Mouse (Mus musculus) c-Kit-positive CD71-negative TER-119-negative erythroid progenitor cells, embryonic 14.5 days (primary cell): ENCODE measurements around the gene Zfp972.
A peak's percentile ranks its signal among the peaks of the same experiment; 100 is the strongest.
"Not testable (repeated sequence)": the region's sequence is repeated elsewhere in the genome, so short reads cannot be mapped to it uniquely, and the experiment has no call there.

Experiments
- DNase-seq: peaks from one replicate; pipeline ENCODE4 v3.0.0-alpha.2; 2013; ENCODE audit warnings: low read depth

Zfp972 gene

GRCm38 (mm10) chr2:177925563-177926103 is at the start of gene Zfp972:
Gene Zfp972, minus strand, starts transcription at chr2:177925613.
- not testable (repeated sequence) for DNase-seq

GRCm38 (mm10) chr2:177974814-177975213 is 49.4 kb upstream of the Zfp972 start:
- DNase-seq = not testable (repeated sequence)

- DNase-seq = peak; percentile 0
Observed at GRCm38 (mm10) chr2:177957145-177957544, 31.7 kb upstream of the Zfp972 start, which contains the start of gene Gm14326. Gene Gm14326, minus strand, starts transcription at chr2:177957297.

GRCm38 (mm10) chr2:177956734-177957133 is 31.3 kb upstream of the Zfp972 start:
- DNase-seq = not testable (repeated sequence)

- DNase-seq = not testable (repeated sequence)
Observed at GRCm38 (mm10) chr2:177903276-177903675, 22.1 kb downstream of the Zfp972 start.

GRCm38 (mm10) chr2:177898171-177898570 is 27.2 kb downstream of the Zfp972 start:
- not testable (repeated sequence) for DNase-seq

GRCm38 (mm10) chr2:177897046-177897578 is 28.3 kb downstream of the Zfp972 start, which contains the start of gene Gm14327:
Gene Gm14327, plus strand, starts transcription at chr2:177897096.
- not testable (repeated sequence) for DNase-seq

GRCm38 (mm10) chr2:177887743-177888142 is 37.7 kb downstream of the Zfp972 start:
- not testable (repeated sequence) for DNase-seq

- DNase-seq = not testable (repeated sequence)
Observed at GRCm38 (mm10) chr2:177862254-177862653, 63.2 kb downstream of the Zfp972 start.
